Mouse (Mus musculus) NIH3T3 (cell line): ENCODE measurements around the gene Zfp92.
A peak's percentile ranks its signal among the peaks of the same experiment; 100 is the strongest.

Source experiments
- DNase-seq: peaks from one replicate; pipeline ENCODE4 v3.0.0-alpha.2; 2012; ENCODE audit warnings: low read depth

Zfp92 gene

GRCm38 (mm10) chrX:73474340-73475165, 63.7 kb downstream of the Zfp92 start:
- no peak for DNase-seq

GRCm38 (mm10) chrX:73475658-73476256, 64.9 kb downstream of the Zfp92 start:
- DNase-seq: no peak

- peak; percentile 84 for DNase-seq
These were observed 65.7 kb downstream of the Zfp92 start for GRCm38 (mm10) chrX:73476621-73477020.

- DNase-seq: peak; percentile 55
These were observed 66.6 kb downstream of the Zfp92 start for GRCm38 (mm10) chrX:73477500-73477899.
